Mouse (Mus musculus) liver, adult (tissue): ENCODE measurements around the gene Aldh3b2.
A peak's percentile ranks its signal among the peaks of the same experiment; 100 is the strongest.

ENCODE experiments used
- GATA4 ChIP-seq: IDR thresholded peaks from 2 replicates; pipeline ENCODE4 v1.6.1; 2014; ENCODE audit warnings: mild to moderate bottlenecking, low read length; ENCODE audit not compliant: insufficient replicate concordance

Gene Aldh3b2

GRCm38 (mm10) chr19:3972229-3972628 lies at the start of gene Aldh3b2:
TSS of gene Aldh3b2 (plus strand) at chr19:3972328.
- TF ChIP-seq GATA4: no peak

GRCm38 (mm10) chr19:3922661-3923371 lies 49.3 kb upstream of the Aldh3b2 start:
- no peak for TF ChIP-seq GATA4

- TF ChIP-seq GATA4: no peak
These were observed 48.5 kb upstream of the Aldh3b2 start for GRCm38 (mm10) chr19:3923586-3923985.

GRCm38 (mm10) chr19:3924190-3924589 lies 47.9 kb upstream of the Aldh3b2 start:
- no peak for TF ChIP-seq GATA4

GRCm38 (mm10) chr19:3924868-3925267 lies 47.3 kb upstream of the Aldh3b2 start:
- TF ChIP-seq GATA4: no peak

GRCm38 (mm10) chr19:3925859-3926258 lies 46.3 kb upstream of the Aldh3b2 start:
- TF ChIP-seq GATA4: no peak

GRCm38 (mm10) chr19:3926279-3926678 lies 45.8 kb upstream of the Aldh3b2 start:
- no peak for TF ChIP-seq GATA4

- no peak for TF ChIP-seq GATA4
These were observed 45.4 kb upstream of the Aldh3b2 start for GRCm38 (mm10) chr19:3926685-3927084.

GRCm38 (mm10) chr19:3927989-3928388 lies 44.1 kb upstream of the Aldh3b2 start:
- TF ChIP-seq GATA4: no peak

- TF ChIP-seq GATA4: no peak
These were observed 43.3 kb upstream of the Aldh3b2 start for GRCm38 (mm10) chr19:3928779-3929178.

- TF ChIP-seq GATA4: peak; percentile 44; the same call in 1 of the 2 replicates
These were observed 42.8 kb upstream of the Aldh3b2 start, which contains the start of gene Aldh3b1 for GRCm38 (mm10) chr19:3929211-3929941. TSS of gene Aldh3b1 (minus strand) at chr19:3929808.

GRCm38 (mm10) chr19:3930262-3931057 lies 41.7 kb upstream of the Aldh3b2 start:
- TF ChIP-seq GATA4: no peak

GRCm38 (mm10) chr19:3931716-3932115 lies 40.4 kb upstream of the Aldh3b2 start:
- TF ChIP-seq GATA4: no peak

GRCm38 (mm10) chr19:3935032-3935895 lies 36.9 kb upstream of the Aldh3b2 start, which contains the start of gene Unc93b1:
TSS of gene Unc93b1 (plus strand) at chr19:3935186.
- TF ChIP-seq GATA4: no peak
